In the genomic region with DNA sequence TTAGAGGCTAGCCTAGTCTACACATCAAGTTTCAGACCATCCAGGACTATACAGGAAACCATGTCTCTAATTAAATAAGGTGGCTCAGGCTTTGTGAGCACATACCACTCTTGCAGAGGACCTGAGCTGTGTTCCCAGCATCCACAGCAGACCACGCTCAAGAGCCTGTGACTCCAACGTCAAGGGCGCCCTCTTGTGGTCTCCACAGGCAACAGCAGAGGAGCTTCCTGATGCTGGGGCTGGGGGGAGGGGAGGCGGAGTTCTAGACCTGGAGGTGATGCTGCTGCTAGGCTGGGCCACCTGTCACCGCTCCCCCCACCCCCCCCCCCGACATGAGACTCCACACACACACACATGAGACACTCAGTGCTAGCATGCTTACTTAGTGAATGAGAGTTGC, we compare ENCODE assay signal across 9 mouse cellular contexts. TPM values are rescaled to one million over a fixed set of nuclear protein-coding genes. Genes with fewer than 3 reads are reported as not detected.
DNase-seq lines count a peak whose midpoint lies in the region; ATAC-seq and TF ChIP-seq lines count a peak whose summit lies in the region.
"Had no signal": no experiment of that assay in that cellular context is flagged by ENCODE, and none has a peak within 500 bp of the region (broad histone marks: within the 10 kb centered on the region; RNA-seq: fewer than 3 reads in every experiment).

No protein-coding gene starts in this region.

- WGBS in heart, postnatal 0 days: 32% methylated on average over 6 of the region's 6 CpGs

- no peaks in the 10 kb centered on the region for H3K9me3 ChIP-seq in heart, postnatal 0 days (replicated peaks; ENCODE audit: control insufficient read depth, low read length)

- TF ChIP-seq EP300 in heart, postnatal 0 days (IDR thresholded peaks at IDR 0.05; ENCODE audit: low read depth): no peak

- no peaks in the 10 kb centered on the region for H3K27me3 ChIP-seq in heart, postnatal 0 days (ENCODE audit: control insufficient read depth, insufficient read depth, low read length)

- H3K9ac ChIP-seq in heart, postnatal 0 days (replicated peaks; ENCODE audit: low read depth, low read length): no peak overlapping the region

- no peak for DNase-seq in heart, postnatal 0 days (ENCODE audit: low spot score)
- DNase-seq in heart, adult 9 months (ENCODE audit: low spot score in 2 of 2): no peak
- peak; percentile 18 to 39 for DNase-seq in CD8-positive naive resting alpha-beta T cell, adult 2 months (ENCODE audit: low read depth in 2 of 2, low spot score in 2 of 2)
- DNase-seq in natural killer cell, adult 2 months (ENCODE audit: low spot score in 2 of 2): peak; percentile 22 to 40
- no peak for DNase-seq in layer of hippocampus, adult 18-20 months (ENCODE audit: low spot score in 2 of 2)
- no peak for DNase-seq in left cerebral cortex, adult 11 months (ENCODE audit: low spot score)
- DNase-seq in heart, adult 8-10 months (ENCODE audit: low spot score): no peak

- no peak overlapping the region for H3K27ac ChIP-seq in heart, postnatal 0 days (ENCODE audit: low read depth)

- H3K4me1 ChIP-seq in heart, postnatal 0 days (ENCODE audit: control insufficient read depth, insufficient read depth): no peaks in the 10 kb centered on the region; the same call in 1 of the 2 replicates

- no peak overlapping the region for H3K4me2 ChIP-seq in heart, postnatal 0 days (ENCODE audit: low read depth, low read length)

- no peaks in the 10 kb centered on the region for H3K36me3 ChIP-seq in heart, postnatal 0 days (replicated peaks; ENCODE audit: control insufficient read depth, insufficient read depth, low read length)

- H3K4me3 ChIP-seq in heart, postnatal 0 days (ENCODE audit: low read depth, low read length): no peak overlapping the region

- no peak for ATAC-seq in heart, postnatal 0 days (ENCODE audit: insufficient read depth, low read depth)
- peak; percentile 27; the same call in 1 of the 2 replicates for ATAC-seq in common myeloid progenitor, adult 5-6 weeks (replicated peaks; ENCODE audit: low read depth, poor library complexity, severe bottlenecking)

- TF ChIP-seq CTCF in heart, postnatal 0 days (IDR thresholded peaks at IDR 0.05; ENCODE audit: low read depth): peak; percentile 50

RNA-seq across cellular contexts. Expression of a gene that starts 5.1 kb away (rescaled TPM):
- total RNA-seq in heart, postnatal 0 days (2014; rRNA removed; ENCODE audit: low replicate concordance): 0.23 and 0.27 TPM in 2 replicates
- polyA plus RNA-seq in heart, postnatal 0 days (2015; fragmentation: Nextera tagmentation; extraction: Ambion mirVana): 2.2 and 4.5 TPM in 2 replicates
- total RNA-seq in common myeloid progenitor, adult 5-6 weeks (2017): not detected in 2 replicates
- 1 to 10 TPM; 1.9 to 4.8 TPM for total RNA-seq in layer of hippocampus, adult 18-20 months (2021)
- total RNA-seq in heart, adult 8-10 months (2022): 1 to 10 TPM in 1 of 4 experiments, under 1 TPM in 1, not detected in 2; 0.54 to 1.3 TPM
- total RNA-seq: neutrophil, adult 5-6 weeks had no signal

RNA-seq across cellular contexts. Expression of a gene that starts 25.6 kb away (rescaled TPM):
- total RNA-seq in heart, postnatal 0 days (2014; rRNA removed; ENCODE audit: low replicate concordance): 0.73 and 1.8 TPM in 2 replicates
- polyA plus RNA-seq in heart, postnatal 0 days (2015; fragmentation: Nextera tagmentation; extraction: Ambion mirVana): 0.67 and 0.97 TPM in 2 replicates
- not detected in 2 replicates for total RNA-seq in common myeloid progenitor, adult 5-6 weeks (2017)
- under 1 TPM; 0.18 to 0.25 TPM for total RNA-seq in layer of hippocampus, adult 18-20 months (2021)
- total RNA-seq in heart, adult 8-10 months (2022): under 1 TPM; 0.46 to 0.78 (median 0.59) TPM
- total RNA-seq: neutrophil, adult 5-6 weeks had no signal

RNA-seq across cellular contexts. Expression of a gene that starts 48.0 kb away (rescaled TPM):
- 14.1 and 20.3 TPM in 2 replicates for total RNA-seq in heart, postnatal 0 days (2014; rRNA removed; ENCODE audit: low replicate concordance)
- 7.1 and 7.9 TPM in 2 replicates for polyA plus RNA-seq in heart, postnatal 0 days (2015; fragmentation: Nextera tagmentation; extraction: Ambion mirVana)
- total RNA-seq in common myeloid progenitor, adult 5-6 weeks (2017): 7.8 and 16.9 TPM in 2 replicates
- total RNA-seq in layer of hippocampus, adult 18-20 months (2021): 10 to 100 TPM; 23.0 to 23.1 TPM
- total RNA-seq in heart, adult 8-10 months (2022): 10 to 100 TPM; 11.6 to 15.6 (median 13.4) TPM

RNA-seq across cellular contexts. Expression of a gene that starts 51.0 kb away (rescaled TPM):
- total RNA-seq in heart, postnatal 0 days (2014; rRNA removed; ENCODE audit: low replicate concordance): 0.12 and 0.80 TPM in 2 replicates
- 0.74 and 1.0 TPM in 2 replicates for polyA plus RNA-seq in heart, postnatal 0 days (2015; fragmentation: Nextera tagmentation; extraction: Ambion mirVana)
- not detected in 2 replicates for total RNA-seq in common myeloid progenitor, adult 5-6 weeks (2017)
- total RNA-seq in layer of hippocampus, adult 18-20 months (2021): under 1 TPM in 1 of 2 experiments, not detected in 1; 0.28 TPM
- total RNA-seq in heart, adult 8-10 months (2022): 1 to 10 TPM in 3 of 4 experiments, under 1 TPM in 1; 0.63 to 1.5 (median 1.1) TPM

RNA-seq across cellular contexts. Expression of a gene that starts 51.2 kb away (rescaled TPM):
- total RNA-seq in heart, postnatal 0 days (2014; rRNA removed; ENCODE audit: low replicate concordance): 23.8 and 27.2 TPM in 2 replicates
- polyA plus RNA-seq in heart, postnatal 0 days (2015; fragmentation: Nextera tagmentation; extraction: Ambion mirVana): 26.9 and 29.8 TPM in 2 replicates
- total RNA-seq in common myeloid progenitor, adult 5-6 weeks (2017): 11.3 and 13.0 TPM in 2 replicates
- total RNA-seq in layer of hippocampus, adult 18-20 months (2021): 10 to 100 TPM; 44.4 to 46.4 TPM
- 10 to 100 TPM; 23.5 to 29.8 (median 27.3) TPM for total RNA-seq in heart, adult 8-10 months (2022)

Comparison
In these comparisons a context has a peak if more than half of its experiments do, and no peak if none do; other contexts are left out.
1. DNase-seq: peak in CD8-positive naive resting alpha-beta T cell, adult 2 months (2 of 2) and natural killer cell, adult 2 months (2 of 2); none in heart, postnatal 0 days (single experiment), heart, adult 9 months (0 of 2), layer of hippocampus, adult 18-20 months (0 of 2), left cerebral cortex, adult 11 months (single experiment) and heart, adult 8-10 months (single experiment).